Mouse (Mus musculus): ENCODE measurements around the gene Bcar3. TPM values are rescaled to one million over a fixed set of nuclear protein-coding genes. Genes with fewer than 3 reads are reported as not detected.

Gene Bcar3
- polyA plus RNA-seq, 1 experiment = 93.8 TPM

- no peaks in the 10 kb centered on the region for H3K27me3 ChIP-seq (ENCODE audit: control insufficient read depth, insufficient read depth, low read length)
- H3K4me1 ChIP-seq (ENCODE audit: control insufficient read depth, insufficient read depth, insufficient read length, low read length) = peaks cover 22% of the 10 kb centered on the region
- H3K27ac ChIP-seq (ENCODE audit: insufficient read depth, low read depth, low read length) = no peak overlapping the region
- no peak overlapping the region for H3K4me3 ChIP-seq (ENCODE audit: low read depth, low read length)
- TF ChIP-seq POLR2A (IDR thresholded peaks at IDR 0.05; ENCODE audit: low read depth, low read length) = no peak
- no peaks in the 10 kb centered on the region for H3K36me3 ChIP-seq (ENCODE audit: control insufficient read depth, insufficient read depth, low read length)
- 35% methylated on average over 5 of the region's 5 CpGs for WGBS
Measured at GRCm38 (mm10) chr3:122337992-122338391, 44.1 kb downstream of the Bcar3 start.

GRCm38 (mm10) chr3:122338897-122339296, 45.0 kb downstream of the Bcar3 start:
- no peak overlapping the region for H3K4me3 ChIP-seq (ENCODE audit: low read depth, low read length)
- TF ChIP-seq POLR2A (IDR thresholded peaks at IDR 0.05; ENCODE audit: low read depth, low read length) (no peak), CTCF (IDR thresholded peaks at IDR 0.05; ENCODE audit: extremely low read depth, insufficient read length, insufficient replicate concordance, low read depth, low read length) (no peak)
- no peak overlapping the region for H3K27ac ChIP-seq (ENCODE audit: insufficient read depth, low read depth, low read length)
- H3K36me3 ChIP-seq (ENCODE audit: control insufficient read depth, insufficient read depth, low read length) = no peaks in the 10 kb centered on the region
- H3K27me3 ChIP-seq (ENCODE audit: control insufficient read depth, insufficient read depth, low read length) = no peaks in the 10 kb centered on the region
- peaks cover 22% of the 10 kb centered on the region for H3K4me1 ChIP-seq (ENCODE audit: control insufficient read depth, insufficient read depth, insufficient read length, low read length)
- WGBS = 74% methylated on average over 7 of the region's 7 CpGs

DNA sequence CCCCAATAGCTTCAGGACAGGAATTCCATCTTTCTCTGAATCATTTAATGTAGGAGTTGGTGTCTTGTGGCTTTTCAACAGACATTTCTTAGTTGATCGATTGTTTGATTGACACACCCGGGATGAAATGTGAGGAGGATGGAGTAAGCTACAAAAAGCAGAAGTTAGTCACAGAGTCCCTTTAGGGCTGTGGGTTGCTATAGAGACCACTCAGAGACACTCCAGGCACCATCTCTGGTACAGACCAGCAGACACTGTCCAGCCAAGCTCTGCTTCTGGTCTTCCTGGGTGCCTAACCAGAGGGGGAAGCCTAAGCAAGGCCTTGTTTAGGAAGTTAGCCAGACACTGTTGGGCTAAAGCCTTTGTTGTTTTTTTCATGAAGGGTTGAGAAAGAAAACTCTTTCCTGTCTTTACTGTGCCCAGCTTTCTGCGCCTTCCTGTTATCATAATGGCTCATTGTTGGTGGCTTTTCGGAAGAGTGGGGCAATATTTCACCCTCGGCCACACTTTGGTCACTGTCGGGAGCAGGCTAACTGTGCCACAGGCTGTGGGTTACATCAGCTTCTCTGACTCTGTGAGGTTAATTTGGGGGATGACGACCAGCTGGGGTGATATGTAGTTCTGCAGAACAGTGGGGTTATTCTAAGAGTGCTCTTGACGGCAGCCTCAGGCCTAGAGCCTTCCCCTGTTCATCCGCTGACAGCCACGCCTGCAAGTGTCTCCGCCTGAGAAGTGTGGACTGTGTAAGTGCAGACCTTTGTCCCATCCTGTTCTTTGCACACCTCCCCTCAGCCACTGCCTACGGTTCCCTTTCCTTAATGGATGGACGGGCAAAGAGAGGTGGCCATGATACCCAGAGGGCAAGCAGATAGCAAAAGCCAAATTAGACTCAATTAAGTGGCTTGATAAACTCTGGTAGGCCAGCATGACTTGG, 46.5 kb downstream of the Bcar3 start:
- no peaks in the 10 kb centered on the region for H3K36me3 ChIP-seq (ENCODE audit: control insufficient read depth, insufficient read depth, low read length)
- peak overlapping the region; percentile 37; the same call in 1 of the 2 replicates for H3K27ac ChIP-seq (ENCODE audit: insufficient read depth, low read depth, low read length)
- TF ChIP-seq POLR2A (IDR thresholded peaks at IDR 0.05; ENCODE audit: low read depth, low read length) (no peak), CTCF (IDR thresholded peaks at IDR 0.05; ENCODE audit: extremely low read depth, insufficient read length, insufficient replicate concordance, low read depth, low read length) (no peak)
- peaks cover 23% of the 10 kb centered on the region for H3K4me1 ChIP-seq (ENCODE audit: control insufficient read depth, insufficient read depth, insufficient read length, low read length)
- no peaks in the 10 kb centered on the region for H3K27me3 ChIP-seq (ENCODE audit: control insufficient read depth, insufficient read depth, low read length)
- H3K4me3 ChIP-seq (ENCODE audit: low read depth, low read length) = no peak overlapping the region
- WGBS = 48% methylated on average over 13 of the region's 13 CpGs

DNA sequence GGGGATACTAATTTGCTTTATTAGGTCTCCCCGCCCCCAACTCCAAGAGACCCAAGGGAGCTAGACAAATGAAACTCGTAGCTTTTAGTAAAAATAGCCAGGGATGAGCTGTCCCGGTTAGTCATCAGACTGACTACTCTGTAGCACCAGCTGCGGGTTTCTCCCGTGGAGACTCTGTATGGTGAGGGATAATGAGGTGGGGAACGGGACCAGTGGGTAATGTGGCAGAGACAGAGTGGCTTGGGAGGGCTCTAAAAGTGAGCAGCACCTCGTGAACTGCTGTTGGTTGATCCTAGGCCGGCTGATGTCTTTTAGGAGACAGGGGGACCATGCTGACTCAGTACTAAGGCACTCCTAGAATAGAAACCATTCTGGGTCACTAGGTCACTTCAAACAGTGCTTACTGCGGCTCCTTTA, 49.5 kb downstream of the Bcar3 start:
- 78% methylated on average over 9 of the region's 9 CpGs for WGBS
- Histone ChIP-seq H3K27ac (ENCODE audit: insufficient read depth, low read depth, low read length) (no peak overlapping the region), H3K27me3 (ENCODE audit: control insufficient read depth, insufficient read depth, low read length) (no peaks in the 10 kb centered on the region), H3K4me1 (ENCODE audit: control insufficient read depth, insufficient read depth, insufficient read length, low read length) (peaks cover 40% of the 10 kb centered on the region), H3K36me3 (ENCODE audit: control insufficient read depth, insufficient read depth, low read length) (no peaks in the 10 kb centered on the region), H3K4me3 (ENCODE audit: low read depth, low read length) (no peak overlapping the region)
- TF ChIP-seq CTCF (IDR thresholded peaks at IDR 0.05; ENCODE audit: extremely low read depth, insufficient read length, insufficient replicate concordance, low read depth, low read length) (no peak), POLR2A (IDR thresholded peaks at IDR 0.05; ENCODE audit: low read depth, low read length) (no peak)

DNA sequence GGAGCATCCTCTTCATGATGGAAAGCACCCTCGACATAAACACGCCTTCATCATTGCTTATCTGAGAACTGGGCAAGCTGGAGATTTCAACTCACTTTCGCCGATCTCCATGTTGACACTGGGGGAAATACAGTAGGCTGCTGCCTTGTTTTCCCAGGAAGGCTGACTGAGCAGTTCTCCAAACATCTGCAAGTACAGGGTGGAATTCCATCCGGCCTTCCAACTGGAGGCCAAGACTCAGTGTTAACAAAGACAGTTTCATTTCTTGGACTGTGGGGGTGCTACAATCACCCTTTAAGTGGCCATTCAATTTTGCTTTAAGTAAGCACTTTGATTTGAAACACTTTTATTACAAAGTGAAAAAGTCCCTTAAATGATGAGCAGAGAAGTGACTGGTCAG, 50.4 kb downstream of the Bcar3 start:
- no peak for TF ChIP-seq POLR2A (IDR thresholded peaks at IDR 0.05; ENCODE audit: low read depth, low read length)
- no peak for TF ChIP-seq CTCF (IDR thresholded peaks at IDR 0.05; ENCODE audit: extremely low read depth, insufficient read length, insufficient replicate concordance, low read depth, low read length)
- no peaks in the 10 kb centered on the region for H3K27me3 ChIP-seq (ENCODE audit: control insufficient read depth, insufficient read depth, low read length)
- WGBS = 83% methylated on average over 5 of the region's 5 CpGs

DNA sequence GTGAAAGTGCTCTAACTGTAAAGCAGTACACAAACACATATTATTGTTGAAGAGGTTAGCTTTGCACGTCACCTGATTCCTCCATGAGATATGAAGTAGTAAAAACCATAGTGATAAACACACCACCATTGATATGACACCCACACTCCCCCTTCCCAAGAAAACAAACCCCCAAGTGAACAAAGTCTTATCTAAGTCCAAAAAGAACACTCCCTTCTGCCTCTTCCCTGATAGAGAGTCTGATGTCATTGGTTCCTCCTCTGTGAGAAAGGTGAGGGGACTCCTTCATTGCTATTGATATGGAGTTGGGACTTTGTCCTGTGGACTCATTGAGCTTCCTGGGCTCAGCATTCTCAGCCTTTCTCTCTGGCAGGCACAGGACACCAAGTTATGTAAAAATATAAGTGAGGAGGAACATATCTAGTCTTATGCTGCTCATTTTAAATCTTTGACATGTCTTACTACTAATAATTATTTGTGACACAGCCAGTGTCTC, 52.1 kb downstream of the Bcar3 start:
- 20% methylated on average over 1 of the region's 1 CpGs for WGBS
- no peaks in the 10 kb centered on the region for H3K27me3 ChIP-seq (ENCODE audit: control insufficient read depth, insufficient read depth, low read length)
- no peak overlapping the region for H3K4me3 ChIP-seq (ENCODE audit: low read depth, low read length)
- no peak for TF ChIP-seq POLR2A (IDR thresholded peaks at IDR 0.05; ENCODE audit: low read depth, low read length)
- no peak for TF ChIP-seq CTCF (IDR thresholded peaks at IDR 0.05; ENCODE audit: extremely low read depth, insufficient read length, insufficient replicate concordance, low read depth, low read length)
- H3K36me3 ChIP-seq (ENCODE audit: control insufficient read depth, insufficient read depth, low read length) = no peaks in the 10 kb centered on the region
- peak overlapping the region; percentile 98 for H3K27ac ChIP-seq (ENCODE audit: insufficient read depth, low read depth, low read length)
- peaks cover 28% of the 10 kb centered on the region for H3K4me1 ChIP-seq (ENCODE audit: control insufficient read depth, insufficient read depth, insufficient read length, low read length)

More for the DNA sequence above, 50.4 kb downstream of the Bcar3 start:
- H3K36me3 ChIP-seq (ENCODE audit: control insufficient read depth, insufficient read depth, low read length) = no peaks in the 10 kb centered on the region
- no peak overlapping the region for H3K27ac ChIP-seq (ENCODE audit: insufficient read depth, low read depth, low read length)
- H3K4me3 ChIP-seq (ENCODE audit: low read depth, low read length) = no peak overlapping the region
- H3K4me1 ChIP-seq (ENCODE audit: control insufficient read depth, insufficient read depth, insufficient read length, low read length) = peaks cover 35% of the 10 kb centered on the region

DNA sequence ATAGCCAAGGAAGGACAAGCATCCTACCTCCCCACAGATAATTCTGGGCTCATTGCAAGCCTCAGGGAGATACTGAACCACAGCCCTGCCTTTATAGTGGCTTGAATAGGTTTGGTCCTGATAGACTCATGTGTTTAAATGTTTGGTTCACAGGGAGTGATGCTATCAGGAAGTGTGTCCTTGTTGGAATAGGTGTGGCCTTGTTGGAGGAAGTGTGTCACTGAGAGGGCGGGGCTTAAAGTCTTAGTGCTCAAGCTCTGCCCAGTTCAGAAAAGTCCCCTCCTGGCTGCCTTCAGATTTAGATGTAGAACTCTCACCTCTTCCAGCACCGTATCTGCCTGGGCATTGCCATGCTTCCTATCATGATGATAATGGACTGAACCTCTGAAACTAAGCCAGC, 52.7 kb downstream of the Bcar3 start:
- H3K27me3 ChIP-seq (ENCODE audit: control insufficient read depth, insufficient read depth, low read length) = no peaks in the 10 kb centered on the region
- H3K36me3 ChIP-seq (ENCODE audit: control insufficient read depth, insufficient read depth, low read length) = no peaks in the 10 kb centered on the region
- 83% methylated on average over 2 of the region's 2 CpGs for WGBS
- no peak overlapping the region for H3K4me3 ChIP-seq (ENCODE audit: low read depth, low read length)
- peaks cover 25% of the 10 kb centered on the region for H3K4me1 ChIP-seq (ENCODE audit: control insufficient read depth, insufficient read depth, insufficient read length, low read length)
- no peak for TF ChIP-seq CTCF (IDR thresholded peaks at IDR 0.05; ENCODE audit: extremely low read depth, insufficient read length, insufficient replicate concordance, low read depth, low read length)
- peak overlapping the region; percentile 98 for H3K27ac ChIP-seq (ENCODE audit: insufficient read depth, low read depth, low read length)

Measured in small intestine, adult 2 months (tissue).